Mouse (Mus musculus): ENCODE measurements around the gene Tbx20. TPM values are rescaled to one million over a fixed set of nuclear protein-coding genes. Genes with fewer than 3 reads are reported as not detected.
A peak's percentile ranks its signal among the peaks of the same experiment; 100 is the strongest.

The Tbx20 gene
- polyA plus RNA-seq, 1 experiment from 2014 or later: not detected

DNA sequence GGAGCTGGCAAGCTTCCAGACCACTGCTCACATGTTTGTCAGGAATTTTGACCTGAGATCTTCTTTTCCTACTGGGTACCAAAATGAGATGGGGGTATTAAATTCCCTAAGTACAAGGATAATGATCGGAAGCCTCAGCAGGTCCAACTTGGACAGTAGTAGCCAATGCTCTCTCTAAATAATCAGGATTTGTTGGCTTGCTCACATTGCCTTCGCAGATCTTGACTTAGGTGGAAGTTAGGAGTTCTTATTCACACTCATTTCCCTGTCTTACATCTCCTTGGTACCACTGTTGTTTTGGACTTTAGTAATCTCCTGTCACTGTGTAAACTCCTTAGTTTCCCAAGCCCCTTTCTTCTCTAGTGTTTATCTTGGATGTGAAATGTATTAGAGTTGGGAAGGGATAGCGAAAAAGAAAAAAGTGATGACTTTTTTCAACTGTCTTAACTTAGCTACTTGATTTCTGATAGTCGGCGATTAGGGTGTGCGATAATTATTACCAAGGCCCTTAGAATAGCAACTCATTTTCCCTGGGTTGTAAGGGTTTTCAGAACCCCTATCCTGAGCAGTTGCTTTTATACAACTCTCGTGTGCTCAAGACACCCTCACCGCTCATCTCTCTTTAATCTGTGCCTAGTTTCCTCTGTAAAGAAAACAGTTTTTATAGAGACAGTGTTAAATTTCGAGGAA is 1.5 kb downstream of the Tbx20 start:
- DNase-seq (peak; percentile 27), ATAC-seq (ENCODE audit: low FRiP score, low TSS enrichment) (no peak)
- Histone ChIP-seq H3K4me1 (ENCODE audit: control insufficient read depth, insufficient read depth, low read length) (no peaks in the 10 kb centered on the region), H3K9me3 (ENCODE audit: control insufficient read depth, low read length) (no peaks in the 10 kb centered on the region), H3K4me2 (ENCODE audit: low read length) (no peak overlapping the region), H3K27ac (replicated peaks; ENCODE audit: low read depth, low read length) (no peak overlapping the region), H3K36me3 (ENCODE audit: control insufficient read depth, insufficient read depth, low read length) (no peaks in the 10 kb centered on the region), H3K9ac (replicated peaks; ENCODE audit: low read length) (no peak overlapping the region), H3K27me3 (ENCODE audit: control insufficient read depth, insufficient read depth, low read length) (peaks cover 93% of the 10 kb centered on the region), H3K4me3 (replicated peaks; ENCODE audit: low read depth, low read length) (no peak overlapping the region)
- WGBS: 7% methylated on average over 9 of the region's 9 CpGs

DNA sequence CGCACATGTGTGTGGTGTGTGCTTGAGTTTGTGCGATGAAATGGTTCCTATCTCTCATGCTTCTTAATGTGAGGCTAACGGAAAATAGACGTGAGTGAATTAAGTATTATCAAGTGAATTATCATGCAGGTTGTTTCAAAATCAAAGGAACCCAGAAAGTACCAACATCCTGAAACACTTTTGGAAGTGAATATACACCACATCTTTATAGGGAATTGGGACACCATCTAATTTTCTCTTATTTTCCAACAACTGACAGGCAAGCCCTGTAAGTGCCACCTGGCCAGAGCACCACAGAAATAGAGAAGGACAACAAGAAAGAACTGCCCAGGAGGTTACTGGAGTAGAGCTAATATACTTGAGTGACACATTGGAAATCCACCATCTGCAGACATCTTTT is 2.4 kb downstream of the Tbx20 start:
- DNase-seq (peak; percentile 23), ATAC-seq (ENCODE audit: low FRiP score, low TSS enrichment) (no peak)
- no peak overlapping the region for H3K4me3 ChIP-seq (replicated peaks; ENCODE audit: low read depth, low read length)
- H3K4me1 ChIP-seq (ENCODE audit: control insufficient read depth, insufficient read depth, low read length): no peaks in the 10 kb centered on the region
- H3K4me2 ChIP-seq (ENCODE audit: low read length): no peak overlapping the region
- H3K36me3 ChIP-seq (ENCODE audit: control insufficient read depth, insufficient read depth, low read length): no peaks in the 10 kb centered on the region
- no peak overlapping the region for H3K27ac ChIP-seq (replicated peaks; ENCODE audit: low read depth, low read length)
- 10% methylated on average over 4 of the region's 4 CpGs for WGBS
- no peak overlapping the region for H3K9ac ChIP-seq (replicated peaks; ENCODE audit: low read length)
- H3K27me3 ChIP-seq (ENCODE audit: control insufficient read depth, insufficient read depth, low read length): peaks cover 91% of the 10 kb centered on the region
- no peaks in the 10 kb centered on the region for H3K9me3 ChIP-seq (ENCODE audit: control insufficient read depth, low read length)

DNA sequence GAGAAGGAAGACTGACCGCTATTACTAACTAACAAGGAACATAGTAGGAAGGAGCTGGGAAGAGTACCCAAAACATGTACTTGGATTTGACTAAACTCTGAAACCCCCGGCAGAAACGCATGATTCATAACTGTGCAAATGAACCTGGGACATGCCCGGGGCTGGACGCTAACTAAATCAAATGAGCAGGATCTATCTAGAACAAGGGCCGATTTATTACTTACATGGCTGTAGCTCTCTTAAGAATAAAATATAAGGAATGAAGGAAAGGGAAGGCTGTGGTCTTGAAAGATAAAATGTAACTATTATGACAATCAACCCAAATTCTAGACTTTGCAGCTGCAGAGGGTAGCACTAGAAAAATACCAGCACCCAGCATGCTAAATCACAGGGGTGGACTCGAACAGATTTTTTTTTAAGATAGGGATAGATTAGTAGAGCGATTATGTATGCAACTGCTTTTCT is 3.1 kb downstream of the Tbx20 start:
- Histone ChIP-seq H3K27ac (replicated peaks; ENCODE audit: low read depth, low read length) (no peak overlapping the region), H3K4me1 (ENCODE audit: control insufficient read depth, insufficient read depth, low read length) (no peaks in the 10 kb centered on the region), H3K4me2 (ENCODE audit: low read length) (no peak overlapping the region), H3K9ac (replicated peaks; ENCODE audit: low read length) (no peak overlapping the region), H3K27me3 (ENCODE audit: control insufficient read depth, insufficient read depth, low read length) (peaks cover 89% of the 10 kb centered on the region), H3K36me3 (ENCODE audit: control insufficient read depth, insufficient read depth, low read length) (no peaks in the 10 kb centered on the region), H3K9me3 (ENCODE audit: control insufficient read depth, low read length) (no peaks in the 10 kb centered on the region), H3K4me3 (replicated peaks; ENCODE audit: low read depth, low read length) (no peak overlapping the region)
- DNase-seq (no peak), ATAC-seq (ENCODE audit: low FRiP score, low TSS enrichment) (no peak)
- 3% methylated on average over 8 of the region's 8 CpGs for WGBS

DNA sequence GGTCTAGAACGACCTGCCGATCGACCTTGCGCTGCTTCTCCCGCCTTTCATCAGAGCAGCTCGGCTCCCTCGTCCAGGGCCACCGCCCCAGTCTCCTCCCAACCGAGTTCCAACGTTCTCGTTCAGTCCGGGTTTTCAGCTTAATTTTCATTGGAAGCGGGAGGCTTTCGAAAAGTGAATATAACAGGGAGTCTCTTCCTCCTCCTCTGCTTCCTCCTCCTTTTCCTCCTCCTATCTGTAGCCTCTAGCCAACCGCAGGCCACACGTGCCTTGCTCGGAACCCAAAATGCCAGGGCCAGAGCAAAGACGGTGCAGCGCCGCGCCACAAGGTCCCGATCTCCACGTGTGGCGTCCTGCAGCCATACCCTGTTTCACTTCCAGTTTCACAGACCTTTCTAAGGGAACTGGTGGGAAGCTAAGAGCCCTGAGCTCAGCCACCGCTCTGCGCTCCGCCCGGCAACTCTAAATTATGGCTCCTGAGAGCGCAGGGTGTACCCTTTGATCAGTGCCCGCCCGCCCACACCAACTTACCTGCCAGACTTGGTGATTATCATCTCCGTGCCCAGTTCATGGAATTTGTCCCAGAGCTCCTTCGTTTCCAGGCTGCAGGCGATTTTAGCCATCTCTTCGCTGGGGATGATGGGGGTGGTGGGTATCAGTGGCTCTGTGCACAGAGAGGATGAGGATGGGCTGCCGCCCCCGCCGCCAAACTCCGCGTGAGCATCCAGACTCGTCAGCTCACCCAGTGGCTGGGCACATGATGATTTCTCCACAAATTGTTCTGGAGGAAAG is 3.8 kb downstream of the Tbx20 start:
- peak; percentile 37 for DNase-seq

DNA sequence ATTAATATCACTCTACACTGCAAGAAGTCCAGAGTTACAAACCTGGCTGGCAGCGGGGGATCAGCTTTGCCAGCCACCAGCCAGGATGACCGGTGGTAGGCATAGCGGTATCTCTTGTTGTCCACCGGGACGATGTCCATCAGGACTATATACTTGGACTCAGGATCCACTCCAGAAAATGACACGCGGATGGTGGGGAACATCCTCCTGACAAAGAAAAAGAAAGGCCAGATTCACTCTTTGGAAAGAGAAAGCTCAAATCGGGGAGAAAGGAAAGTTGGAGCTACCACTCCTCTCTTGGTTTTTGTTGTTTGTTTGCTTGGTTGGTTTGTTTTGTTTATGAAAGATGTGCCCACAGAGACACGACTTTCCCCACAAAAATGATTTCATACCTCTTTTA is 4.5 kb downstream of the Tbx20 start:
- no peak overlapping the region for H3K27ac ChIP-seq (replicated peaks; ENCODE audit: low read depth, low read length)
- no peaks in the 10 kb centered on the region for H3K4me1 ChIP-seq (ENCODE audit: control insufficient read depth, insufficient read depth, low read length)
- no peak overlapping the region for H3K9ac ChIP-seq (replicated peaks; ENCODE audit: low read length)
- no peak for ATAC-seq (ENCODE audit: low FRiP score, low TSS enrichment)
- DNase-seq: peak; percentile 12
- H3K9me3 ChIP-seq (ENCODE audit: control insufficient read depth, low read length): no peaks in the 10 kb centered on the region
- no peaks in the 10 kb centered on the region for H3K36me3 ChIP-seq (ENCODE audit: control insufficient read depth, insufficient read depth, low read length)
- no peak overlapping the region for H3K4me2 ChIP-seq (ENCODE audit: low read length)
- H3K4me3 ChIP-seq (replicated peaks; ENCODE audit: low read depth, low read length): no peak overlapping the region
- 3% methylated on average over 9 of the region's 9 CpGs for WGBS
- H3K27me3 ChIP-seq (ENCODE audit: control insufficient read depth, insufficient read depth, low read length): peaks cover 80% of the 10 kb centered on the region

More for the DNA sequence above, 3.8 kb downstream of the Tbx20 start:
- under 1% methylated on average over 41 of the region's 41 CpGs for WGBS
- ATAC-seq (ENCODE audit: low FRiP score, low TSS enrichment): no peak
- 0 out of 2 replicates have a peak overlapping the region, but pooled peaks have one; percentile 2 for H3K4me3 ChIP-seq (replicated peaks; ENCODE audit: low read depth, low read length)
- no peaks in the 10 kb centered on the region for H3K9me3 ChIP-seq (ENCODE audit: control insufficient read depth, low read length)
- no peak overlapping the region for H3K27ac ChIP-seq (replicated peaks; ENCODE audit: low read depth, low read length)
- no peak overlapping the region for H3K9ac ChIP-seq (replicated peaks; ENCODE audit: low read length)
- H3K4me1 ChIP-seq (ENCODE audit: control insufficient read depth, insufficient read depth, low read length): no peaks in the 10 kb centered on the region
- H3K27me3 ChIP-seq (ENCODE audit: control insufficient read depth, insufficient read depth, low read length): peaks cover 87% of the 10 kb centered on the region
- no peaks in the 10 kb centered on the region for H3K36me3 ChIP-seq (ENCODE audit: control insufficient read depth, insufficient read depth, low read length)
- H3K4me2 ChIP-seq (ENCODE audit: low read length): 0 out of 2 replicates have a peak overlapping the region, but pooled peaks have one; percentile 8

DNA sequence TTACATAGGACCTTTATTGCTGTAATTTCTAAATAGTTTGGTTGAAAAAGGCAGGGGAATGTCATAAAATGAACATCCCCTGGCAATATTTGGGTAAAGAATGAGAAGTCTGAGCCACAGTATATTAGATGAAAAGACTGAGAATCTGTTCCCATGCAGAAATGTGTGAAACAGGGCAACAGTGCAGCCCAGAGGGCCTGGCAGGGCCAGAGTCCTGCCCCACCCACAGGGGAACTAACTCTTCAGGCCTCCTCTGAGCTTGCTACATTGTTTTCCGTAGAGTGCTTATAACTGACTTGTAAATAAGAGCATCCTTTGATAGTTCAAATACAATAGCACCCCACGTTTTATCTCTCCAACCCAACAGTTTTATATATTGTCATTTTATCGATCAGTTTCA is 7.0 kb downstream of the Tbx20 start:
- ATAC-seq (ENCODE audit: low FRiP score, low TSS enrichment): no peak
- Histone ChIP-seq H3K27ac (replicated peaks; ENCODE audit: low read depth, low read length) (no peak overlapping the region), H3K4me3 (replicated peaks; ENCODE audit: low read depth, low read length) (no peak overlapping the region), H3K27me3 (ENCODE audit: control insufficient read depth, insufficient read depth, low read length) (peaks cover 57% of the 10 kb centered on the region), H3K36me3 (ENCODE audit: control insufficient read depth, insufficient read depth, low read length) (no peaks in the 10 kb centered on the region), H3K4me2 (ENCODE audit: low read length) (no peak overlapping the region), H3K4me1 (ENCODE audit: control insufficient read depth, insufficient read depth, low read length) (no peaks in the 10 kb centered on the region), H3K9me3 (ENCODE audit: control insufficient read depth, low read length) (no peaks in the 10 kb centered on the region), H3K9ac (replicated peaks; ENCODE audit: low read length) (no peak overlapping the region)
- no peak for DNase-seq
- WGBS: 37% methylated on average over 3 of the region's 3 CpGs

DNA sequence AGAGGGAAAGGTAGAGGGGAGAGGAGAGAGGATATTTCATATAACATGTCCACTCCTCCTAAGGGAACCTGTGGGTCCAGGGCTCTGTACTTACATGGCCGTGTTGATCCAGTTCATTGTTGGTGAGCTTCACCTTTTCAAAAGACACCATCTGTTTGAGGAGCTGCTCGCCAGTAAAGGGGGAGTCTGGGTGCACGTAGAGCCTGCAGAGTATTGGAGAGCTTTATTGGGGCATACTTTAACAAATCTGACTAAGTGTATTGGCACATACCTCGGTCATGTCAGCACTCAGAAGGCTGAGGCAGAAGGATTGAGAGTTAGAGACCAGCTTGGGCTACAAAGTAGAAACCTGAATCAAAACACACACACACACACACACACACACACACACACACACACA is 8.5 kb downstream of the Tbx20 start:
- no peak overlapping the region for H3K4me3 ChIP-seq (replicated peaks; ENCODE audit: low read depth, low read length)
- no peak for DNase-seq
- H3K9me3 ChIP-seq (ENCODE audit: control insufficient read depth, low read length): no peaks in the 10 kb centered on the region
- WGBS: 61% methylated on average over 4 of the region's 4 CpGs
- peaks cover 43% of the 10 kb centered on the region for H3K27me3 ChIP-seq (ENCODE audit: control insufficient read depth, insufficient read depth, low read length)
- H3K27ac ChIP-seq (replicated peaks; ENCODE audit: low read depth, low read length): no peak overlapping the region
- no peaks in the 10 kb centered on the region for H3K36me3 ChIP-seq (ENCODE audit: control insufficient read depth, insufficient read depth, low read length)
- no peak overlapping the region for H3K9ac ChIP-seq (replicated peaks; ENCODE audit: low read length)
- H3K4me2 ChIP-seq (ENCODE audit: low read length): no peak overlapping the region
- no peak for ATAC-seq (ENCODE audit: low FRiP score, low TSS enrichment)
- H3K4me1 ChIP-seq (ENCODE audit: control insufficient read depth, insufficient read depth, low read length): no peaks in the 10 kb centered on the region

DNA sequence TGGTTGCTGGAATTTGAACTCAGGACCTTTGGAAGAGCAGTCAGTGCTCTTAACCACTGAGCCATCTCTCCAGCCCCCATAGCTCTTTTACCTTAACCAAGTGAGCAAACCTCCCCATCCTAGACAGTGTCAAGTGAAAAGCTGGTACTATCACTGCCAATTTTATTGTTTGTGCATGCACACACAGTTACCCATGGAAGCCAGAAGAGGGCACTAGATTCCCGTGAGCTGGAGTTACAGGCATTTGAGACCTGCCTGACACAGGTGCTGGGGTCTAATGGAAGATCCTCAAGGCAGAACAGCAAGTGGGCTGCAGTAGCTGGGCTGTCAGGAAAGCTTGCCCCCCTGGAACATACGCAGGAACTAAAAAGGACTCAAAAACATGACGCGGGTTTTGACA is 13.6 kb downstream of the Tbx20 start:
- no peaks in the 10 kb centered on the region for H3K9me3 ChIP-seq (ENCODE audit: control insufficient read depth, low read length)
- 37% methylated on average over 4 of the region's 4 CpGs for WGBS
- H3K27me3 ChIP-seq (ENCODE audit: control insufficient read depth, insufficient read depth, low read length): peaks cover 1% of the 10 kb centered on the region; the same call in 1 of the 2 replicates
- H3K9ac ChIP-seq (replicated peaks; ENCODE audit: low read length): no peak overlapping the region
- no peak overlapping the region for H3K4me3 ChIP-seq (replicated peaks; ENCODE audit: low read depth, low read length)
- H3K4me2 ChIP-seq (ENCODE audit: low read length): no peak overlapping the region
- ATAC-seq (ENCODE audit: low FRiP score, low TSS enrichment) (no peak), DNase-seq (peak; percentile 27)
- no peaks in the 10 kb centered on the region for H3K36me3 ChIP-seq (ENCODE audit: control insufficient read depth, insufficient read depth, low read length)
- H3K4me1 ChIP-seq (ENCODE audit: control insufficient read depth, insufficient read depth, low read length): no peaks in the 10 kb centered on the region
- no peak overlapping the region for H3K27ac ChIP-seq (replicated peaks; ENCODE audit: low read depth, low read length)
